Comparison of ENCODE assay signal across 8 mouse cellular contexts in the genomic region with DNA sequence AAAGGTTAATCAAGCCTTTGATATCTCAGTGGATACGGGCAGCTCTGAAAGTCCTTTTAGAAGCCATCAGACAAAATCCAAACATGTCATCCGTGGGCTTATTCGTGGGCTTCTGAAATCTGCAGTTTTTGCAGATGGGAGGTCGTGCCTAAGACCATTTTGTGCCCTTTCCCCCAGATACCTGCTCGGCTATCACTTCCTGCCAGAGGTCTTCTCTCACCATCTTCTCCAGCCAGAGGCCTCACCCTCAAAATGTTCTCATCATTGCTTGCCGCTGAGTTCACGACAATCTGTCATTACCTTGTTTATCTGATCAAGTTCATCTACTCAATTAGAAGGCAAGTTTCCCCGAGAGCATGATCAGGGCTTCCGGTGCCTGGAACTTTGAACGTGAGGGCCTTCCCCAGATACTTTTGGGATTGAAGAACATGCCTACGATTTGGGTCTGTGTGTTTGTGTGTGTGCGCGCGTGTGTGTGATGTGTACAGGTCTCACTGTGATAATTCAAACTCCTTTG. TPM values are rescaled to one million over a fixed set of nuclear protein-coding genes. Genes with fewer than 3 reads are reported as not detected.
DNase-seq lines count a peak whose midpoint lies in the region; ATAC-seq and TF ChIP-seq lines count a peak whose summit lies in the region.

A gene (plus strand): TSS at position 467 of the 517 bp plus-strand sequence.

- 46% methylated on average over 14 of the region's 14 CpGs for WGBS in hindbrain, embryonic 15.5 days
- 16% methylated on average over 14 of the region's 14 CpGs for WGBS in liver, embryonic 14.5 days (ENCODE audit: insufficient replicate concordance)

- H3K4me3 ChIP-seq in gastrocnemius, adult 2 months: peak within 1 kb of the TSS; percentile 82
- peak within 1 kb of the TSS; percentile 74 for H3K4me3 ChIP-seq in hindbrain, embryonic 15.5 days
- H3K4me3 ChIP-seq in liver, embryonic 14.5 days (ENCODE audit: insufficient read depth in 1 of 2, low read depth in 2 of 2, low read length in 2 of 2): peak within 1 kb of the TSS; percentile 74 to 99

- peak within 1 kb of the TSS; percentile 76 for H3K9ac ChIP-seq in hindbrain, embryonic 15.5 days
- peak within 1 kb of the TSS; percentile 88 for H3K9ac ChIP-seq in liver, embryonic 14.5 days (replicated peaks)

- H3K36me3 ChIP-seq in hindbrain, embryonic 15.5 days: no peaks in the 10 kb centered on the region
- H3K36me3 ChIP-seq in liver, embryonic 14.5 days (replicated peaks; ENCODE audit: control insufficient read depth, insufficient read depth, low read depth): no peaks in the 10 kb centered on the region

- TF ChIP-seq CTCF in gastrocnemius, adult 2 months (IDR thresholded peaks at IDR 0.05): no peak
- no peak for TF ChIP-seq CTCF in liver, embryonic 14.5 days (IDR thresholded peaks at IDR 0.05; ENCODE audit: low read depth)

- intact Hi-C loops in gastrocnemius, adult 2 months (cut with DNase I): loop anchor here (5.0 kb wide), 2 partner anchors 35 to 155 kb away; a partner anchor contains a TSS

- no peak for ATAC-seq in hindbrain, embryonic 15.5 days (ENCODE audit: low FRiP score, low read depth)
- ATAC-seq in liver, embryonic 14.5 days (ENCODE audit: insufficient read depth): no peak

- TF ChIP-seq EP300 in liver, embryonic 14.5 days (IDR thresholded peaks at IDR 0.05; ENCODE audit: low read depth): no peak

- H3K4me2 ChIP-seq in hindbrain, embryonic 15.5 days: peak within 1 kb of the TSS; percentile 84
- peak within 1 kb of the TSS; percentile 95 for H3K4me2 ChIP-seq in liver, embryonic 14.5 days (ENCODE audit: low read depth)

- H3K27me3 ChIP-seq in hindbrain, embryonic 15.5 days: no peaks in the 10 kb centered on the region
- H3K27me3 ChIP-seq in liver, embryonic 14.5 days (ENCODE audit: control insufficient read depth, insufficient read depth, low read length): no peaks in the 10 kb centered on the region

- no peak for DNase-seq in layer of hippocampus, adult 8-10 months (ENCODE audit: low spot score in 2 of 2)
- DNase-seq in layer of hippocampus, adult 9-10 months (ENCODE audit: low spot score): no peak
- DNase-seq in adrenal gland, postnatal 10 days: no peak
- DNase-seq in gastrocnemius, adult 2 months: no peak
- no peak for DNase-seq in liver, embryonic 14.5 days (ENCODE audit: low read depth in 3 of 3, low spot score in 3 of 3)
- DNase-seq in Muller cell, postnatal 12 days (ENCODE audit: inconsistent ontology term): no peak
- no peak for DNase-seq in right cerebral cortex, postnatal 14 days

- H3K4me1 ChIP-seq in hindbrain, embryonic 15.5 days (replicated peaks): peaks cover 29% of the 10 kb centered on the region
- peaks cover 9 to 15% of the 10 kb centered on the region in 2 experiments for H3K4me1 ChIP-seq in liver, embryonic 14.5 days (replicated peaks; ENCODE audit: control insufficient read depth in 2 of 2, insufficient read depth in 2 of 2, low read length in 1 of 2)

- H3K9me3 ChIP-seq in hindbrain, embryonic 15.5 days: no peaks in the 10 kb centered on the region
- no peaks in the 10 kb centered on the region for H3K9me3 ChIP-seq in liver, embryonic 14.5 days (ENCODE audit: control insufficient read depth, low read length)

- peak within 1 kb of the TSS; percentile 96 for H3K27ac ChIP-seq in gastrocnemius, adult 2 months
- H3K27ac ChIP-seq in hindbrain, embryonic 15.5 days (replicated peaks): peak within 1 kb of the TSS; percentile 86
- H3K27ac ChIP-seq in liver, embryonic 14.5 days: peak within 1 kb of the TSS; percentile 83

RNA-seq across cellular contexts. Expression of the gene that starts here (rescaled TPM):
- 10 to 100 TPM; 34.6 to 46.1 (median 40.6) TPM for total RNA-seq in layer of hippocampus, adult 8-10 months (2022)
- 10 to 100 TPM; 41.7 to 50.1 TPM for total RNA-seq in adrenal gland, postnatal 10 days (2021)
- 10 to 100 TPM; 72.6 to 74.8 TPM for total RNA-seq in gastrocnemius, adult 2 months (2021)
- polyA plus RNA-seq in hindbrain, embryonic 15.5 days (2015; fragmentation: Nextera tagmentation; extraction: Ambion mirVana): 45.9 and 47.8 TPM in 2 replicates
- 6.3 and 13.6 TPM in 2 replicates for polyA plus RNA-seq in liver, embryonic 14.5 days (2012; rRNA removed)
- polyA plus RNA-seq in liver, embryonic 14.5 days (2014; fragmentation: Nextera tagmentation; extraction: Ambion mirVana): 15.0 and 17.8 TPM in 2 replicates
